Mouse (Mus musculus) testis, postnatal 14 days (tissue): Measurements from ENCODE around the gene Cfhr1.

Source experiments
- DNase-seq: peaks from one replicate; pipeline ENCODE4 v3.0.0; 2021; ENCODE audit warnings: low spot score

Cfhr1 gene

GRCm38 (mm10) chr1:139560024-139560423 lies at the start of gene Cfhr1:
Cfhr1 (minus strand) TSS chr1:139560272.
- no peak for DNase-seq

DNA sequence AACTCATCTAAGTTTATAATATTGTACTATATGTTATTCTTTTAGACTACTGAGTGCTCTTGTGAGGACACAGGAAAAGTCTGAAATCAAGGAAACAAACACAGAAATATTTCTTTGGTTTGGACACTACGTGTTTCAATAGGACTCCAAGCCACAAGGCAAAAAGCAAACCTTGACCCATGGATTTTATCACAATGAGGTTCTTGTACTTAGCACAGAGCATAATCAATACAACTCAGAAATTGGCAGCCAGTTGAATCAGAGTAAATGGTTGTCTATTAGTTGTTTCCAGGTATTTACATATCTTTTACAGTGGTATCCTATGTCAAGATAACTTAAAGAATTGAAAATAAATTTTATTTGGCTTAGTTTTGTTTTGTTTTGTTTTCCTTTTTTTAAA lies 8.8 kb downstream of the Cfhr1 start:
- DNase-seq, result no peak

GRCm38 (mm10) chr1:139548536-139548935 lies 11.5 kb downstream of the Cfhr1 start:
- DNase-seq, result no peak

DNA sequence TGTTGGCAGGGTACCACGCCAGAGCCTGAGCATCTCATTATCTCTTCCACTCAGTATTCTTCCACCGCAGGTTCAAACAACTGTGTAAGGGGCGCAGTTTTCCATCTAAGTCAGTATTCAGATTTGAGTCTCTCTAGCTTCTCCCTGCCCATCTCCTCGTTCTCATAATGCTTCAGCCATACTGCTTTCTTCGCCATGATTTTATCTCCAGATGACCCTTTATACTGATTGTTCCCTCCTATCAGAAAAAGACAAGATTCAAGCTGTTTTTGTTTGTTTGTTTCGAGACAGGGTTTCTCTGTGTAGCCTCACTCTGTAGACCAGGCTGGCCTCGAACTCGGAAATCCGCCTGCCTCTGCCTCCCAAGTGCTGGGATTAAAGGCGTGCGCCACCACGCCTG lies 45.5 kb downstream of the Cfhr1 start:
- DNase-seq, result no peak

- DNase-seq, result no peak
Observed at GRCm38 (mm10) chr1:139501258-139501752, 58.8 kb downstream of the Cfhr1 start, which contains the start of gene F13b. F13b (plus strand) TSS chr1:139501702.

DNA sequence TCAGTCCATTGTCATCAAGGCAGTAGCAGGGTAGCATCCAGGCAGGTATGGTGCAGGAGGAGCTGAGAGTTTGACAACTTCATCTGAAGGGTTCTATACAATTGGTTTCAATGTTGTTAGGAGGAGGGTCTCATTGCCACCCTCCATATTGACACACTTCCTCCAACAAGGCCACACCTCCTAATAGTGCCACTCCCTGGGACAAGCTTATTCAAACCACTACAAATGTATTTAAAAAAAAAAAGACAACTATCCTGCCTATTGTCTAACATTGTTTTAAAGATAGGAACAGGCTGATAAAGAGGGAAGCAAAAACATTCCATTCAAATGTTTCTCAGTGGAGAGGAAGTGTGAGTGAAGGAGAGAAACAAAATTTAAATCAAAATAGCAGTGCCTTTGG lies 60.3 kb downstream of the Cfhr1 start:
- DNase-seq, result no peak
